Mouse (Mus musculus): ENCODE data around the gene Mcat. TPM values are rescaled to one million over a fixed set of nuclear protein-coding genes. Genes with fewer than 3 reads are reported as not detected.

Gene Mcat
- total and polyA plus RNA-seq, 3 experiments: 28.4 to 41.6 (median 41.2) TPM

DNA sequence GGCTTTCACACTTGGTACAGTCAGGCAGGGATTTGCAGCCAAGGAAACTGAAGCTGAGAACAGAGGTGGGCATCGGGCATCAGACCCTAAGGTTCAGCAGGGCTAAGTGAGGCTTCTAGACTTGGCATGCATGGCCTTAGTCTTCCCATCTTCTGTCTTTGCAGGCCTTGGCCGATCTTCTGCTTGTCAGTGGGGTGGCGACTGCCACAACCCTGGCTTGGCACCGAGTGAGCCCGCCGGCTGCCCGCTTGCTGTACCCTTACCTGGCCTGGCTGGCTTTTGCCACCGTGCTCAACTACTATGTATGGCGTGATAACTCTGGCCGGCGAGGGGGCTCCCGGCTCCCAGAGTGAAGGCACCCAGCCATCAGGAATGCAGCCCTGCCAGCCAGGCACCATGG is 10.0 kb upstream of the Mcat start:
- TF ChIP-seq GABPA (IDR thresholded peaks at IDR 0.05; ENCODE audit: insufficient replicate concordance, low read depth, low read length): no peak
- TF ChIP-seq ELF1 (IDR thresholded peaks at IDR 0.05; ENCODE audit: low read depth, low read length): no peak
- no peak for TF ChIP-seq MXI1 (IDR thresholded peaks at IDR 0.05; ENCODE audit: low read depth, low read length)
- TF ChIP-seq USF1 (IDR thresholded peaks at IDR 0.05; ENCODE audit: low read depth, low read length): no peak
- no peak for TF ChIP-seq MAFK (IDR thresholded peaks at IDR 0.05; ENCODE audit: insufficient replicate concordance, low read length)
- TF ChIP-seq IRF4 (IDR thresholded peaks at IDR 0.05; ENCODE audit: low read depth, low read length): no peak
- TF ChIP-seq ZKSCAN1 (IDR thresholded peaks at IDR 0.05; ENCODE audit: borderline replicate concordance, low read depth, low read length): no peak
- in situ Hi-C loops (cut with MboI; ENCODE audit: low pct_ligation_motif_present, low pct_unique_long_range_greater_than_20kb, low sequenced_read_pairs) (no loop called here), dilution Hi-C loops (cut with MboI; ENCODE audit: extremely low pct_ligation_motif_present, extremely low pct_unique_long_range_greater_than_20kb, low sequenced_read_pairs) (no loop called here)
- Histone ChIP-seq H3K4me2 (ENCODE audit: insufficient read depth, low read depth, poor library complexity, severe bottlenecking) (no peak overlapping the region), H3K9ac (ENCODE audit: insufficient read depth, low read depth) (no peak overlapping the region), H3K9me3 (replicated peaks; ENCODE audit: low read length) (no peaks in the 10 kb centered on the region), H3K27ac (ENCODE audit: insufficient read depth, low read depth) (no peak overlapping the region), H3K4me3 (replicated peaks in 1 of 3; ENCODE audit: low read depth in 2 of 3, low read length in 2 of 3, poor library complexity in 1 of 3) (no peak overlapping the region), H3K79me2 (replicated peaks; ENCODE audit: control insufficient read depth, extremely low read depth, insufficient read depth, poor library complexity, severe bottlenecking) (no peaks in the 10 kb centered on the region), H3K4me1 (ENCODE audit: control insufficient read depth in 1 of 2, insufficient read depth in 2 of 2) (peaks cover 0 to 17% of the 10 kb centered on the region in 2 experiments; a peak in 1 of 4 replicates), H3K36me3 (replicated peaks in 1 of 2; ENCODE audit: control insufficient read depth in 1 of 2, insufficient read depth in 1 of 2, low read length in 1 of 2) (peaks cover 48 to 68% of the 10 kb centered on the region in 2 experiments), H3K27me3 (replicated peaks) (no peaks in the 10 kb centered on the region)
- DNase-seq (ENCODE audit: extremely low read depth): no peak

DNA sequence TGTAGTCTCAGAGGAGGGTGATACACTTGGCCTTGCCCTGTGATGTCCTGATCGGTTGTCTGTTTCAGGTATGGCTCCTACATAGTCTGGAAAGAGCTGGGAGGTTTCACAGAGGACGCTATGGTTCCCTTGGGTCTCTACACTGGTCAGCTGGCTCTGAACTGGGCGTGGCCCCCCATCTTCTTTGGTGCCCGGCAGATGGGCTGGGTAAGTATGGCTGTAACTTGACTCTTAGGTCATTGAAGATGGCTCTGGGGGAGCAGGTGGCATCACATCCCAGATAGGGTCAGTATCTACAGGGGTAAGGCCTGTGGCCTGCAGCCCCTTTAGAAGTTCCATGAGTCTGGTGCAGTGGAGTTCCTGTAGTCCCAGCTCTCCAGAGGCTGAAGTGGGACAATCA is 8.5 kb upstream of the Mcat start:
- no peak overlapping the region for H3K4me2 ChIP-seq (ENCODE audit: insufficient read depth, low read depth, poor library complexity, severe bottlenecking)
- no peaks in the 10 kb centered on the region for H3K27me3 ChIP-seq (replicated peaks)
- no peaks in the 10 kb centered on the region for H3K79me2 ChIP-seq (replicated peaks; ENCODE audit: control insufficient read depth, extremely low read depth, insufficient read depth, poor library complexity, severe bottlenecking)
- in situ Hi-C loops (cut with MboI; ENCODE audit: low pct_ligation_motif_present, low pct_unique_long_range_greater_than_20kb, low sequenced_read_pairs): no loop called here
- no peak for TF ChIP-seq SIN3A (IDR thresholded peaks at IDR 0.05; ENCODE audit: low read length)
- TF ChIP-seq CHD2 (IDR thresholded peaks at IDR 0.05; ENCODE audit: low read length): no peak
- no peak for TF ChIP-seq BHLHE40 (IDR thresholded peaks at IDR 0.05; ENCODE audit: low read depth, low read length)
- no peak for TF ChIP-seq PAX5 (IDR thresholded peaks at IDR 0.05; ENCODE audit: low read length)
- TF ChIP-seq ZKSCAN1 (IDR thresholded peaks at IDR 0.05; ENCODE audit: borderline replicate concordance, low read depth, low read length): no peak
- TF ChIP-seq CHD1 (IDR thresholded peaks at IDR 0.05; ENCODE audit: low read depth, low read length): no peak
- no peak for TF ChIP-seq USF2 (conservative IDR thresholded peaks at IDR 0.05; ENCODE audit: low read depth, low read length)
- DNase-seq (ENCODE audit: extremely low read depth): no peak
- H3K27ac ChIP-seq (ENCODE audit: insufficient read depth, low read depth): no peak overlapping the region
- H3K4me1 ChIP-seq (ENCODE audit: control insufficient read depth in 1 of 2, insufficient read depth in 2 of 2): peaks cover 0 to 17% of the 10 kb centered on the region in 2 experiments; a peak in 1 of 4 replicates
- no peak overlapping the region for H3K9ac ChIP-seq (ENCODE audit: insufficient read depth, low read depth)
- H3K9me3 ChIP-seq (replicated peaks; ENCODE audit: low read length): no peaks in the 10 kb centered on the region
- dilution Hi-C loops (cut with MboI; ENCODE audit: extremely low pct_ligation_motif_present, extremely low pct_unique_long_range_greater_than_20kb, low sequenced_read_pairs): no loop called here
- H3K36me3 ChIP-seq (replicated peaks in 1 of 2; ENCODE audit: control insufficient read depth in 1 of 2, insufficient read depth in 1 of 2, low read length in 1 of 2): peaks cover 38 to 54% of the 10 kb centered on the region in 2 experiments
- no peak overlapping the region for H3K4me3 ChIP-seq (replicated peaks in 1 of 3; ENCODE audit: low read depth in 2 of 3, low read length in 2 of 3, poor library complexity in 1 of 3)

DNA sequence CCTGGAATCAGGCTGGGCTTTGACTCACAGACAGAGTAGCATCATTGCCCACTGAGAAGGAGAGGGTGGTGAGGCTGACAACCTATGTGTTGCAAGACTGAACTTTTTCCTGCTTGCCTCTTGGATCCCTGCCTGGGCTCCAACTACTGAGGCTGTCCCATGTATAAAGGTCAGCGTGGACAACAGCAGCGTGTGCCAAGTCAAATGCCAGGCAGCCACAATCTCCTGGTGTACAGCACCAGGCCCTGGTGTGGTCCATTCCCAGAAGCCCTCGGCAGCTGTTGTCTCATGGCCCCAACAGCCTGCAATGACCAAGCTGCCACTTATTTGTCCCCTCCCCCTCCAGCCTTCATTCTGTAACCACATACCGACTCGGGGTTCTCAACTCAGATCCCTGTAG is 8.0 kb upstream of the Mcat start:
- no peak for DNase-seq (ENCODE audit: extremely low read depth)

More for the DNA sequence above, 8.0 kb upstream of the Mcat start:
- Histone ChIP-seq H3K4me1 (ENCODE audit: control insufficient read depth in 1 of 2, insufficient read depth in 2 of 2) (peaks cover 0 to 17% of the 10 kb centered on the region in 2 experiments; a peak in 1 of 4 replicates), H3K27me3 (replicated peaks) (no peaks in the 10 kb centered on the region), H3K9ac (ENCODE audit: insufficient read depth, low read depth) (no peak overlapping the region), H3K4me3 (replicated peaks in 1 of 3; ENCODE audit: low read depth in 2 of 3, low read length in 2 of 3, poor library complexity in 1 of 3) (no peak overlapping the region), H3K27ac (ENCODE audit: insufficient read depth, low read depth) (no peak overlapping the region), H3K79me2 (replicated peaks; ENCODE audit: control insufficient read depth, extremely low read depth, insufficient read depth, poor library complexity, severe bottlenecking) (no peaks in the 10 kb centered on the region), H3K4me2 (ENCODE audit: insufficient read depth, low read depth, poor library complexity, severe bottlenecking) (no peak overlapping the region), H3K36me3 (replicated peaks in 1 of 2; ENCODE audit: control insufficient read depth in 1 of 2, insufficient read depth in 1 of 2, low read length in 1 of 2) (peaks cover 33 to 49% of the 10 kb centered on the region in 2 experiments), H3K9me3 (replicated peaks; ENCODE audit: low read length) (no peaks in the 10 kb centered on the region)
- TF ChIP-seq JUND (conservative IDR thresholded peaks at IDR 0.05; ENCODE audit: low read depth, low read length) (no peak), MEF2A (IDR thresholded peaks at IDR 0.05; ENCODE audit: borderline replicate concordance, low read depth, low read length) (no peak), MAZ (IDR thresholded peaks at IDR 0.05; ENCODE audit: low read depth, low read length) (no peak), NELFE (IDR thresholded peaks at IDR 0.05; ENCODE audit: low read depth, low read length) (no peak), HCFC1 (IDR thresholded peaks at IDR 0.05; ENCODE audit: low read depth, low read length) (no peak), CHD1 (IDR thresholded peaks at IDR 0.05; ENCODE audit: low read depth, low read length) (no peak)
- dilution Hi-C loops (cut with MboI; ENCODE audit: extremely low pct_ligation_motif_present, extremely low pct_unique_long_range_greater_than_20kb, low sequenced_read_pairs) (no loop called here), in situ Hi-C loops (cut with MboI; ENCODE audit: low pct_ligation_motif_present, low pct_unique_long_range_greater_than_20kb, low sequenced_read_pairs) (no loop called here)
